In genomic region chr11:9136471-9136870, GRCm38 (mm10) we compare ENCODE assay signal across 8 mouse cellular contexts. TPM values are rescaled to one million over a fixed set of nuclear protein-coding genes. Genes with fewer than 3 reads are reported as not detected.
DNase-seq lines count a peak whose midpoint lies in the region; ATAC-seq lines count a peak whose summit lies in the region.

No protein-coding gene starts in this region.

- no peak overlapping the region for H3K4me3 ChIP-seq in forebrain, embryonic 12.5 days (replicated peaks)
- H3K4me3 ChIP-seq in hindbrain, embryonic 11.5 days (ENCODE audit: low read depth, low read length): no peak overlapping the region

- no peaks in the 10 kb centered on the region for H3K4me1 ChIP-seq in forebrain, embryonic 12.5 days
- H3K4me1 ChIP-seq in hindbrain, embryonic 11.5 days (replicated peaks; ENCODE audit: control insufficient read depth, insufficient read depth, low read length): no peaks in the 10 kb centered on the region

- H3K36me3 ChIP-seq in forebrain, embryonic 12.5 days (replicated peaks): no peaks in the 10 kb centered on the region
- H3K36me3 ChIP-seq in hindbrain, embryonic 11.5 days (ENCODE audit: control insufficient read depth, insufficient read depth, low read length): no peaks in the 10 kb centered on the region

- no peaks in the 10 kb centered on the region for H3K9me3 ChIP-seq in forebrain, embryonic 12.5 days
- H3K9me3 ChIP-seq in hindbrain, embryonic 11.5 days (ENCODE audit: control insufficient read depth, low read length): no peaks in the 10 kb centered on the region

- H3K9ac ChIP-seq in forebrain, embryonic 12.5 days: no peak overlapping the region
- H3K9ac ChIP-seq in hindbrain, embryonic 11.5 days (ENCODE audit: low read depth, low read length): no peak overlapping the region

- ATAC-seq in forebrain, embryonic 12.5 days (ENCODE audit: low FRiP score): peak; percentile 76
- peak; percentile 63 for ATAC-seq in hindbrain, embryonic 11.5 days (ENCODE audit: low FRiP score)

- DNase-seq in Muller cell, postnatal 12 days (ENCODE audit: inconsistent ontology term): peak; percentile 53
- peak; percentile 48 for DNase-seq in c-Kit-positive CD71-positive TER-119-positive erythroid progenitor cells, embryonic 14.5 days (ENCODE audit: low spot score)
- DNase-seq in hindbrain, embryonic 11.5 days (ENCODE audit: low spot score): peak; percentile 88
- DNase-seq in layer of hippocampus, adult 9-10 months (ENCODE audit: low spot score): peak; percentile 90
- peak; percentile 81 for DNase-seq in lung, postnatal 14 days
- peak; percentile 59 for DNase-seq in retina, postnatal 7 days (ENCODE audit: low read depth, low spot score)
- DNase-seq in urinary bladder, postnatal 25 days (ENCODE audit: low spot score): peak; percentile 78

- no peak overlapping the region for H3K4me2 ChIP-seq in forebrain, embryonic 12.5 days
- H3K4me2 ChIP-seq in hindbrain, embryonic 11.5 days (replicated peaks; ENCODE audit: low read depth, low read length): no peak overlapping the region

- no peak overlapping the region for H3K27ac ChIP-seq in forebrain, embryonic 12.5 days
- H3K27ac ChIP-seq in hindbrain, embryonic 11.5 days (ENCODE audit: low read depth, low read length): no peak overlapping the region

- H3K27me3 ChIP-seq in forebrain, embryonic 12.5 days: no peaks in the 10 kb centered on the region
- H3K27me3 ChIP-seq in hindbrain, embryonic 11.5 days (ENCODE audit: control insufficient read depth, insufficient read depth, low read length): no peaks in the 10 kb centered on the region

- 17% methylated on average over 5 of the region's 5 CpGs for WGBS in forebrain, embryonic 12.5 days
- 29% methylated on average over 5 of the region's 5 CpGs for WGBS in hindbrain, embryonic 11.5 days

RNA-seq across cellular contexts. Expression of gene Upp1, which starts 18.6 kb away (rescaled TPM):
- 2.2 TPM in 2 replicates for polyA plus RNA-seq in forebrain, embryonic 12.5 days (2016; fragmentation: Nextera tagmentation; extraction: Ambion mirVana)
- 7.7 and 8.8 TPM in 2 replicates for polyA plus RNA-seq in hindbrain, embryonic 11.5 days (2014; fragmentation: Nextera tagmentation; extraction: Ambion mirVana)

RNA-seq across cellular contexts. Expression of gene Abca13, which starts 55.3 kb away (rescaled TPM):
- 0.03 TPM in 2 replicates for polyA plus RNA-seq in forebrain, embryonic 12.5 days (2016; fragmentation: Nextera tagmentation; extraction: Ambion mirVana)
- 0.01 TPM in 1 of 2 replicates, not detected in the other for polyA plus RNA-seq in hindbrain, embryonic 11.5 days (2014; fragmentation: Nextera tagmentation; extraction: Ambion mirVana)
